Mouse (Mus musculus) bone marrow macrophage, adult 2 months (primary cell): ENCODE data around the gene Trim7. TPM values are rescaled to one million over a fixed set of nuclear protein-coding genes. Genes with fewer than 3 reads are reported as not detected.
"Not testable (repeated sequence)": the region's sequence is repeated elsewhere in the genome, so short reads cannot be mapped to it uniquely, and the experiment has no call there.

ENCODE experiments used
- H3K27ac ChIP-seq: 2 replicates; pipeline ENCODE4 v1.5.1; 2012; ENCODE audit warnings: low read depth, low read length; ENCODE audit not compliant: insufficient read depth
- H3K4me1 ChIP-seq: 2 replicates; pipeline ENCODE4 v1.6.1; 2012; ENCODE audit warnings: low read length; ENCODE audit not compliant: control insufficient read depth, insufficient read depth
- H3K4me3 ChIP-seq: 2 replicates; pipeline ENCODE4 v1.5.1; 2012; ENCODE audit warnings: mild to moderate bottlenecking, low read length, moderate library complexity; ENCODE audit not compliant: insufficient read depth
- CTCF ChIP-seq: IDR thresholded peaks from 2 replicates; pipeline ENCODE4 v1.5.1; 2012; ENCODE audit warnings: low read depth, mild to moderate bottlenecking, low read length, moderate library complexity
- POLR2A ChIP-seq: IDR thresholded peaks from 2 replicates; pipeline ENCODE4 v1.6.1; 2012; ENCODE audit warnings: mild to moderate bottlenecking, low read depth, low read length, borderline replicate concordance
- polyA plus RNA-seq: library from polyadenylated mRNA; stranded (reverse); fragments of >200 nt; gene quantifications from 2 replicates; pipeline ENCODE4 v1.2.4, GENCODE M21; 2012; ENCODE audit not compliant: missing spikeins, insufficient read depth, insufficient read length

The Trim7 gene
- polyA plus RNA-seq, 1 experiment: 1.1 TPM

GRCm38 (mm10) chr11:48790946-48791345 is 35.0 kb upstream of the Trim7 start:
- TF ChIP-seq POLR2A: no peak
- TF ChIP-seq CTCF: no peak
- Histone ChIP-seq H3K27ac (no peak overlapping the region), H3K4me3 (no peak overlapping the region), H3K4me1 (peaks cover 8% of the 10 kb centered on the region)

- H3K4me3 ChIP-seq, H3K27ac ChIP-seq: not testable (repeated sequence)
- H3K4me1 ChIP-seq: peaks cover 14% of the 10 kb centered on the region
These were observed 34.0 kb upstream of the Trim7 start for GRCm38 (mm10) chr11:48791894-48792293.

- Histone ChIP-seq H3K27ac (no peak overlapping the region), H3K4me1 (peaks cover 18% of the 10 kb centered on the region), H3K4me3 (no peak overlapping the region)
- no peak for TF ChIP-seq POLR2A
- TF ChIP-seq CTCF: no peak
These were observed 32.8 kb upstream of the Trim7 start for GRCm38 (mm10) chr11:48793184-48793583.

GRCm38 (mm10) chr11:48795221-48795620 is 30.7 kb upstream of the Trim7 start:
- Histone ChIP-seq H3K27ac (no peak overlapping the region), H3K4me3 (no peak overlapping the region), H3K4me1 (peaks cover 21% of the 10 kb centered on the region)
- no peak for TF ChIP-seq POLR2A
- no peak for TF ChIP-seq CTCF

- H3K4me1 ChIP-seq: peaks cover 21% of the 10 kb centered on the region
- TF ChIP-seq POLR2A (no peak), CTCF (no peak)
- H3K4me3 ChIP-seq: no peak overlapping the region
- H3K27ac ChIP-seq: no peak overlapping the region
These were observed 29.6 kb upstream of the Trim7 start for GRCm38 (mm10) chr11:48796290-48796689.

- Histone ChIP-seq H3K4me3 (no peak overlapping the region), H3K27ac (no peak overlapping the region), H3K4me1 (peaks cover 25% of the 10 kb centered on the region)
- TF ChIP-seq POLR2A (no peak), CTCF (no peak)
These were observed 28.7 kb upstream of the Trim7 start for GRCm38 (mm10) chr11:48797287-48797686.

GRCm38 (mm10) chr11:48798308-48798707 is 27.6 kb upstream of the Trim7 start:
- Histone ChIP-seq H3K4me3 (peak overlapping the region; percentile 42), H3K4me1 (peaks cover 33% of the 10 kb centered on the region), H3K27ac (peak overlapping the region; percentile 36)
- no peak for TF ChIP-seq CTCF
- TF ChIP-seq POLR2A: no peak

GRCm38 (mm10) chr11:48798984-48799920 is 26.7 kb upstream of the Trim7 start:
- Histone ChIP-seq H3K4me3 (peak overlapping the region; percentile 81), H3K27ac (peak overlapping the region; percentile 93), H3K4me1 (peaks cover 34% of the 10 kb centered on the region)
- TF ChIP-seq CTCF (no peak), POLR2A (no peak; the same call in 1 of the 2 replicates)

- peak within 1 kb of the TSS; percentile 81 for H3K4me3 ChIP-seq
- no peak for TF ChIP-seq CTCF
- 0 out of 2 replicates have a peak, but pooled peaks have one; percentile 64 for TF ChIP-seq POLR2A
- peaks cover 34% of the 10 kb centered on the region for H3K4me1 ChIP-seq
- H3K27ac ChIP-seq: peak within 1 kb of the TSS; percentile 93
These were observed 25.8 kb upstream of the Trim7 start, which contains the start of gene Rack1 for GRCm38 (mm10) chr11:48799921-48800701. Gene Rack1, plus strand, starts transcription at chr11:48800332.
